Mouse (Mus musculus) brain, embryonic 14.5 days (tissue): Measurements from ENCODE around the gene Acvrl1.

Experiments used
- CTCF ChIP-seq: fragments of 200-500 bp; IDR thresholded peaks from 2 replicates; pipeline ENCODE4 v1.5.1; 2012; ENCODE audit warnings: inconsistent platforms, mild to moderate bottlenecking, moderate library complexity, borderline replicate concordance; ENCODE audit not compliant: insufficient read depth, insufficient read length; ENCODE audit errors: extremely low read depth
- POLR2A ChIP-seq: fragments of 200-500 bp; IDR thresholded peaks from 2 replicates; pipeline ENCODE4 v1.6.1; 2012; ENCODE audit warnings: mild to moderate bottlenecking, inconsistent platforms, borderline replicate concordance; ENCODE audit not compliant: poor library complexity, insufficient read depth, insufficient read length, severe bottlenecking; ENCODE audit errors: extremely low read depth

- TF ChIP-seq CTCF = no peak
- TF ChIP-seq POLR2A = no peak
Observed at GRCm38 (mm10) chr15:101123202-101123601, 5.1 kb upstream of the Acvrl1 start.
